Mouse (Mus musculus): Measurements from ENCODE around the gene Nmur1.
A peak's percentile ranks its signal among the peaks of the same experiment; 100 is the strongest.
"Not testable (repeated sequence)": the region's sequence is repeated elsewhere in the genome, so short reads cannot be mapped to it uniquely, and the experiment has no call there.

Gene Nmur1

GRCm38 (mm10) chr1:86358906-86359797 lies 66.9 kb downstream of the Nmur1 start, which contains the start of gene Ncl:
Gene Ncl, minus strand, starts transcription at chr1:86359400.
- DNase-seq (ENCODE audit: low spot score) = peak; percentile 90

- DNase-seq (ENCODE audit: low spot score) = no peak
These were observed 67.7 kb downstream of the Nmur1 start for GRCm38 (mm10) chr1:86358229-86358905.

- DNase-seq (ENCODE audit: low spot score) = no peak
These were observed 71.8 kb downstream of the Nmur1 start for GRCm38 (mm10) chr1:86354186-86354585.

- DNase-seq (ENCODE audit: low spot score) = no peak
These were observed 75.5 kb downstream of the Nmur1 start for GRCm38 (mm10) chr1:86350576-86350975.

- DNase-seq (ENCODE audit: low spot score) = no peak
These were observed 76.3 kb downstream of the Nmur1 start for GRCm38 (mm10) chr1:86349696-86350095.

- DNase-seq (ENCODE audit: low spot score) = no peak
These were observed 76.8 kb downstream of the Nmur1 start for GRCm38 (mm10) chr1:86349201-86349600.

GRCm38 (mm10) chr1:86348801-86349200 lies 77.2 kb downstream of the Nmur1 start:
- no peak for DNase-seq (ENCODE audit: low spot score)

- no peak for DNase-seq (ENCODE audit: low spot score)
These were observed 77.9 kb downstream of the Nmur1 start for GRCm38 (mm10) chr1:86348083-86348482.

- no peak for DNase-seq (ENCODE audit: low spot score)
These were observed 78.3 kb downstream of the Nmur1 start for GRCm38 (mm10) chr1:86347716-86348045.

- DNase-seq (ENCODE audit: low spot score) = no peak
These were observed 78.9 kb downstream of the Nmur1 start for GRCm38 (mm10) chr1:86346851-86347715.

GRCm38 (mm10) chr1:86345956-86346355 lies 80.1 kb downstream of the Nmur1 start:
- no peak for DNase-seq (ENCODE audit: low spot score)

- no peak for DNase-seq (ENCODE audit: low spot score)
These were observed 81.0 kb downstream of the Nmur1 start for GRCm38 (mm10) chr1:86345069-86345468.

- no peak for DNase-seq (ENCODE audit: low spot score)
These were observed 81.8 kb downstream of the Nmur1 start for GRCm38 (mm10) chr1:86343969-86344861.

GRCm38 (mm10) chr1:86343087-86343645 lies 82.9 kb downstream of the Nmur1 start:
- DNase-seq (ENCODE audit: low spot score) = no peak

GRCm38 (mm10) chr1:86342371-86342770 lies 83.7 kb downstream of the Nmur1 start:
- no peak for DNase-seq (ENCODE audit: low spot score)

- not testable (repeated sequence) for DNase-seq (ENCODE audit: low spot score)
These were observed 84.9 kb downstream of the Nmur1 start for GRCm38 (mm10) chr1:86341096-86341495.

- DNase-seq (ENCODE audit: low spot score) = peak; percentile 92
These were observed 86.7 kb downstream of the Nmur1 start for GRCm38 (mm10) chr1:86339156-86339812.

- no peak for DNase-seq (ENCODE audit: low spot score)
These were observed 89.7 kb downstream of the Nmur1 start for GRCm38 (mm10) chr1:86336330-86336729.

All from layer of hippocampus, adult 9-10 months (tissue).